Mouse (Mus musculus) megakaryocyte, embryonic 14.5 days (primary cell): ENCODE data around the gene AC134908.4. TPM values are rescaled to one million over a fixed set of nuclear protein-coding genes. Genes with fewer than 3 reads are reported as not detected.

Source experiments
- H3K27me3 ChIP-seq: replicated peaks from 2 replicates; pipeline ENCODE3; 2012; ENCODE audit warnings: inconsistent platforms
- H3K36me3 ChIP-seq: replicated peaks from 2 replicates; pipeline ENCODE3; 2012; ENCODE audit warnings: low read length, inconsistent platforms, mixed read lengths
- H3K4me1 ChIP-seq: 2 replicates; pipeline ENCODE4 v1.6.1; 2012; ENCODE audit warnings: inconsistent platforms
- H3K4me3 ChIP-seq: replicated peaks from 2 replicates; pipeline ENCODE3; 2012; ENCODE audit warnings: moderate library complexity, mild to moderate bottlenecking, inconsistent platforms
- H3K9me3 ChIP-seq: 2 replicates; pipeline ENCODE4 v1.6.1; 2012; ENCODE audit warnings: inconsistent platforms
- FLI1 ChIP-seq: IDR thresholded peaks from 2 replicates; pipeline ENCODE4 v1.6.1; 2012; ENCODE audit warnings: low read length, inconsistent platforms, mixed read lengths
- GATA1 ChIP-seq: IDR thresholded peaks from 3 replicates; pipeline ENCODE4 v1.6.1; 2012; ENCODE audit warnings: mixed read lengths, low read length, inconsistent platforms, borderline replicate concordance
- polyA plus RNA-seq: library from polyadenylated mRNA; stranded (reverse); fragments of >175 nt; gene quantifications from 2 replicates; pipeline ENCODE4 v1.2.3, GENCODE M21; 2012; ENCODE audit warnings: low replicate concordance; ENCODE audit not compliant: insufficient read depth

AC134908.4 gene
- polyA plus RNA-seq, 1 experiment, result not detected

DNA sequence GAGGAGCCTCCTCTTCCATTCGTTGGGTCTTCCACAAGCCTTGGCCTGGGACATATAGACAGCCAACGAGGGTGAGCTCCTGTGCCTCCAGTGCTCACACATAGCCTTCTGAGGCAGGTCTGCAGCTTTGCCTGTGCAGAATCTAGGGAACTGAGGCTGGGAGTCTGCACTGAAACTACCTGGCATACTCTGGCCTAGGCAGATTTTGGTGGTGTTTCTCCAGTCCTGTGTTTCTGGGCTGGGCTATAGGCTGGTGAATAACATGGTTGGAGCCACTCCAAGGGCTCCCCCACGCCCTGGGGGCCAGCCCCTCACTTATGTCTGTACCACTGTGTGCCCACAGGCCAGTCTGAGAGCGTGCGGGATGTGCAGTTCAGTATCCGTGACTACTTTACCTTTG lies 29.9 kb upstream of the AC134908.4 start:
- TF ChIP-seq GATA1 (no peak), FLI1 (no peak)
- Histone ChIP-seq H3K4me3 (peak overlapping the region; percentile 46), H3K4me1 (peaks cover 73% of the 10 kb centered on the region), H3K9me3 (no peaks in the 10 kb centered on the region), H3K27me3 (peaks cover 12% of the 10 kb centered on the region), H3K36me3 (peaks cover 49% of the 10 kb centered on the region)

DNA sequence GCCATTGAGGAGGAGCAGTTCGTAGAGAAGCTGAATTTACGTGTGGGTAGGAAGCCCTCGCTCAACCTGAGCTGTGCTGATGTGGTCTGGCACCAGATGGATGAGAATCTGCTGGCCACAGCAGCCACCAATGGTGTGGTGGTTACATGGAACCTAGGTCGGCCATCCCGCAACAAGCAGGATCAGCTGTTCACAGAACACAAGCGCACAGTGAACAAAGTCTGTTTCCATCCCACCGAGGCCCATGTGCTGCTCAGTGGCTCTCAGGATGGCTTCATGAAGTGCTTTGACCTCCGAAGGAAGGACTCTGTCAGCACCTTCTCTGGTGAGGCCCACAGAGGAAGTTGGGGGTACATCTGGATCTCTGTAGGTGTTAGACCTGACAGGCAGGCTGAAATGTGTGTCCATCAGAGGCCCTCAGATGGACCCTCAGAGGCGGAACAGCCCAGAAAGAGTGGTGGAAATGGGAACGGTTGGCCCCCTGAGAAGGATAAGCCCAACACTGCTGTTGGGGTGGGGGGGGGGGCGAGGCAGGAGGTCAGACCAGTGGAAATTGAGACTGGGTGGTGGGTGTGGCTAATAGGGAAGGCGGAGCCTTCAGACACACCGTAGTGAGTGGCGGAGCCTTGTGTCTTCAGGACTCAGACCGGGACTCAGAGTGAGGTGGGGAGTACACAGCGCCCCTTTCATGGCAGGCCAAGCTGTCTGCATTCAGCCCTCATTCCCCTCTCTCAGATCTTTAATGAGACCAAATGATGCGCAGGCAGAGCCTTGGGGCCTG lies 29.1 kb upstream of the AC134908.4 start:
- TF ChIP-seq GATA1, result no peak
- no peak for TF ChIP-seq FLI1
- Histone ChIP-seq H3K4me3 (peak overlapping the region; percentile 96), H3K4me1 (peaks cover 72% of the 10 kb centered on the region), H3K27me3 (peaks cover 20% of the 10 kb centered on the region), H3K9me3 (no peaks in the 10 kb centered on the region), H3K36me3 (peaks cover 42% of the 10 kb centered on the region)

DNA sequence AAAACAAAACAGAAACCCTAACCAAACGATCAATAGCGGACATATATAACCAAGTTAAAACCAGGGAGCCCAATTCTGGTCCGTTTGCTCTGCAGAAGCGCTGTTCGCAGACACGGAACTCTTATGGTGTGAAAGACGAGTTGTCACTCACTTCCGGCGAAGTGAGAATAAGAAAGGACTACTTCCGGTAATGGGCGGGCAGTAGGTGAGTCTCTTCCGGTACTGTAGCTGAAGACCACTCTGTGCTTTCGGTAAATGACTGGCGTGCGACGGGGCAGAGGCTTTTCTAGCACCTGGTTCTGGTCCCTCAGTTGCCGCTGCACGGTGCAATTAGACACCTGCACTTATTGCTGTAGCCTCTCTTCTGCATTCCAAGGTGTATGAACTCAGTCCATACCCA lies 28.0 kb upstream of the AC134908.4 start, which contains the start of gene Wdr24:
TSS of gene Wdr24 (plus strand) at position 176 of the 400 bp plus-strand sequence.
- peaks cover 31% of the 10 kb centered on the region for H3K27me3 ChIP-seq
- H3K4me1 ChIP-seq, result peaks cover 70% of the 10 kb centered on the region
- H3K36me3 ChIP-seq, result peaks cover 38% of the 10 kb centered on the region
- TF ChIP-seq FLI1, result peak; percentile 93
- TF ChIP-seq GATA1, result no peak
- no peaks in the 10 kb centered on the region for H3K9me3 ChIP-seq
- H3K4me3 ChIP-seq, result peak within 1 kb of the TSS; percentile 96

DNA sequence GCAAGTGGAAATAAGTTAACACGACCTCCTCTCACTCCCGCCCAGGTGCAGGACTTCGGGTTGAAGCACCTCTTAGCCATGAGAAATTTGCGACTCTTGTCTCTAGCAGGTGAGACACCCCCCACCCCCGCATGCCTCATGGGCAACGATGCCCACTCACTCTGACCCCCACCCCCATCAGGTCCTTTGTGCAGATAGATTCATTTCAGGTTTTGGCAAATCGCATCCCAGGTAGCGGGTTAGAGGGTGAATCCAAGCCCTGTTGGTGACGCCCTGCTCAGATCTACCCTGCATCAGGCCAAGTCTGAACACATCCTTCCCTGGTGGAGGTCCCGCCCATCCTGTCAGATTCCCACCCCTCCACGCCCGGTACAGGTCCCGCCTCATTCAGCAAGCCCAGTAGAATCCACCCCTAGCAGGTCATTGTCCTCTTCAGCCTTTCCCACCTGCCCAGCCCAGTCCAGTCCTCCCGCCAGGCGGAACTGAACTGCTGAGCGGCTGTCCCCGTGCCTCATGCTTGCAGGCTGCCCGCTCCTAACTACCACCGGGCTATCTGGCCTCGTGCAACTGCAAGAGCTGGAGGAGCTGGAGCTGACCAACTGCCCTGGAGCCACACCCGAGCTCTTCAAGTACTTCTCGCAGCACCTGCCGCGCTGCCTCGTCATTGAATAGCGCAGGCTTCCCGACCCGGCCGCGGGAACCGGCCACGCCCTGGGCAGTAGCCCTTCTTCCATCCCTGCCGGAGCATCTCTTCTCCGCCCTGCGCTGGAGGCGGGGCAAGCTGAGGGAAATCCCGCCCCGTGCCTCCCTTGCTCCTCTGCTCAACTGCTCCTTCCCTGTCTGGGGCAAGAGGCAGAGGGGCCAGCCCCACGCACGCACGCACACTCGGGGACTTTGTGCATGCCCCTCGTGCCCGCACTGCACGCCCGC lies 23.7 kb upstream of the AC134908.4 start:
- H3K4me3 ChIP-seq, result peak overlapping the region; percentile 87
- no peaks in the 10 kb centered on the region for H3K9me3 ChIP-seq
- peaks cover 31% of the 10 kb centered on the region for H3K4me1 ChIP-seq
- H3K27me3 ChIP-seq, result peaks cover 71% of the 10 kb centered on the region
- TF ChIP-seq FLI1 (no peak), GATA1 (no peak)
- H3K36me3 ChIP-seq, result no peaks in the 10 kb centered on the region

DNA sequence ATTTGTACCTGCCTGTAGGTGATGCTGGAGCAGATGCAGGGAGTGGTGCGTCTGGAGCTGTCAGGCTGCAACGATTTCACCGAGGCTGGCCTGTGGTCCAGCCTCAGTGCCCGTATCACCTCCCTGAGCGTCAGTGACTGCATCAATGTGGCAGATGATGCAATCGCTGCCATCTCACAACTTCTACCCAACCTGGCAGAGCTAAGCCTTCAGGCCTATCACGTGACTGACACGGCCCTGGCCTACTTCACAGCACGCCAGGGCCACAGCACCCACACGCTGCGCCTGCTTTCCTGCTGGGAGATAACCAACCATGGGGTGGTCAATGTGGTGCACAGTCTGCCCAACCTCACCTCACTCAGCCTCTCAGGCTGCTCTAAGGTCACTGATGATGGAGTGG lies 22.2 kb upstream of the AC134908.4 start:
- TF ChIP-seq GATA1 (no peak), FLI1 (no peak)
- peaks cover 84% of the 10 kb centered on the region for H3K27me3 ChIP-seq
- no peaks in the 10 kb centered on the region for H3K9me3 ChIP-seq
- H3K4me3 ChIP-seq, result no peak overlapping the region
- H3K36me3 ChIP-seq, result no peaks in the 10 kb centered on the region
- H3K4me1 ChIP-seq, result peaks cover 29% of the 10 kb centered on the region

DNA sequence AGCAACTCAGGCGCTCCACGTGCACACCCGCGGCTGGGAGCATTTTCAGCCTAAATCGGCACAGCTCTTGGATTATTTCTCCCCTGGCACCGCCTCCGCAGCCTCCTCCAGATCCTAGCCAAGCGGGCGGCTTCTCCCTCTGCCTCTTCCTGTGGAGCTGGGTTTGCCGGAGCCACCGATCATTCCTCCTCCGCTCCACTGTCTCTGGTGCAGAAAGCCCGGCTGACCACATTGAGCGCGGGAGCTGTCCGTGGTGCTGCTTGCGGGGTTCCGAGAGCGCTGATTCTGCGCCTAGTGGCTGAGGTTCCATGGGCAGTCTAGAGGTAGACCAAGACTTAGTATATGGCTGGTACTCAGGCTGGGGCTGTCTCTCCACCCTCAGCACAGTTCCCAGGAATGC lies 18.0 kb upstream of the AC134908.4 start:
- Histone ChIP-seq H3K36me3 (no peaks in the 10 kb centered on the region), H3K27me3 (peaks cover 95% of the 10 kb centered on the region), H3K9me3 (no peaks in the 10 kb centered on the region), H3K4me1 (peaks cover 26% of the 10 kb centered on the region), H3K4me3 (no peak overlapping the region)
- TF ChIP-seq GATA1, result no peak
- TF ChIP-seq FLI1, result no peak

DNA sequence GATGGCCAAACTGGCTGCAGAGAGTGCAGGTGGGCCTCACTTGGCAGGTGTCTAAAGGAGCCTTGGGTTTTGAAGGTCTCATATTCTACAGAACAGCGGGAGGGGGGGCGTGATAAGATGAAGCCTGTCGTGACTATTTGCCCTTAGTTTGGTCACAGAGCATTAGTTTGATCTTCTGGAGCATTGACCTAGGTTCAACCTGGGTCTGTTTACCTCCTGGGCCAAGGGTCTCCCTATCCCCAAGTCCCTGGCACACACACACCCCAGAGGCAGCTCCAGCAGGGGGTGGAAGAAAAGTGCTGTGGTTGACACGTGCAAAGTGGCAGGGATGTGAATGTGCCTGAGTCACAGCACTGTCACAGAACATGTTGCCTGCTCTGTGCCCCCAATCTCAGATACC lies 15.4 kb upstream of the AC134908.4 start:
- H3K4me3 ChIP-seq, result no peak overlapping the region
- H3K36me3 ChIP-seq, result no peaks in the 10 kb centered on the region
- peaks cover 24% of the 10 kb centered on the region for H3K4me1 ChIP-seq
- no peaks in the 10 kb centered on the region for H3K9me3 ChIP-seq
- peaks cover 88% of the 10 kb centered on the region for H3K27me3 ChIP-seq
- TF ChIP-seq GATA1 (no peak), FLI1 (no peak)

DNA sequence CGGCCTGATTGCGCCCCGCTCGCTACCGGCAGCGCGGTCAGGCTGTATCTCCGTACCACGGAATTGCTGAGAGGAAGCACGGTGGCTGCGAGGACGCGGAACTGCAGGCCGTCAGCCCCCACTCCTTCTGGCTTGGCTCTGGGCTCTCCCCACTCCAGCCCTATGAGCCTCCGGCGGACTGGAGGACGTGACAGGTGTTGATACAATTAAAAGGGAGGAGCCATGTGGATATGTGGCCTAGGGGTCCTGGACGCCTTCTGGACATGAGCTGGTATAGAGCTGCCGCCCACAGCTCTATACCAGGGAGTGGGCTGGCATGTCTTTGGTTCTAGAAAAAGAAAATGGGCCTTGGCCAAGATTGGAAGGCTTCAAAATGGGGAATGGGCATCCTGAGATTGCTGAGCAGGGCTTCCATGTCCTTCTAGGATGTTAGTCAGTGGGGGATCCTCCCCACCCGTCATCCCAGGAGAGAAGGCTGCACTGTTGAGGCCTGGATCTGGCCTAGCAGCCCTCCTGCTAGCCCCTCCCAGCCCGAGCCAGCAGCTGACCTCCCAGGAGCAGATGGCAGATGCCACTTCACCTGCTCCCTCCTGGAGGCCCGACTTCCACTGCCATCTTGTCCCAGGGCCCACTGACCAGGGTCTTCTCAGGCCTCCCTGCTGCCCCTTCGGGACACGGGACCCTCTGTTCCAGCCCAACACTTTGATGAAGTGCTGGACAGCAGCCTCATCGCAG lies 14.3 kb upstream of the AC134908.4 start:
- H3K4me3 ChIP-seq, result peak overlapping the region; percentile 87
- no peaks in the 10 kb centered on the region for H3K36me3 ChIP-seq
- H3K9me3 ChIP-seq, result no peaks in the 10 kb centered on the region
- H3K4me1 ChIP-seq, result peaks cover 24% of the 10 kb centered on the region
- peaks cover 86% of the 10 kb centered on the region for H3K27me3 ChIP-seq
- no peak for TF ChIP-seq FLI1
- no peak for TF ChIP-seq GATA1
